Mouse (Mus musculus) ES-E14 (cell line): ENCODE data around the gene Gm42417. TPM values are rescaled to one million over a fixed set of nuclear protein-coding genes. Genes with fewer than 3 reads are reported as not detected.

Source experiments
- DNase-seq: peaks from one replicate; pipeline ENCODE4 v3.0.0-alpha.2; 2013; ENCODE audit warnings: low read depth, low spot score
- H3K27ac ChIP-seq: 2 replicates; pipeline ENCODE4 v1.5.1; 2012; ENCODE audit warnings: low read depth, mild to moderate bottlenecking, low read length, moderate library complexity, mixed read lengths; ENCODE audit not compliant: poor library complexity, insufficient read depth, severe bottlenecking
- H3K36me3 ChIP-seq: 2 replicates; pipeline ENCODE4 v1.6.1; 2012; ENCODE audit warnings: mild to moderate bottlenecking, low read length, moderate library complexity, mixed read lengths; ENCODE audit not compliant: control insufficient read depth, poor library complexity, insufficient read depth, severe bottlenecking
- H3K4me1 ChIP-seq, 2 experiments: fragments of 150-350 bp in 1 of 2; sonication (generic) in 1 of 2; 2 replicates each; pipeline ENCODE4 v1.6.1; 2012; ENCODE audit warnings: low read length in 2 of 2, mild to moderate bottlenecking in 1 of 2, mixed read lengths in 1 of 2; ENCODE audit not compliant: control insufficient read depth in 2 of 2, insufficient read depth in 2 of 2, poor library complexity in 1 of 2
- H3K4me3 ChIP-seq, 2 experiments: fragments of 150-350 bp in 1 of 2; sonication (generic) in 1 of 2; 2 replicates each; pipeline ENCODE4 v1.5.1; 2012; ENCODE audit warnings: low read length in 2 of 2, low read depth in 1 of 2, mild to moderate bottlenecking in 1 of 2, mixed read lengths in 1 of 2; ENCODE audit not compliant: insufficient read depth in 1 of 2, poor library complexity in 1 of 2, severe bottlenecking in 1 of 2
- H3K9ac ChIP-seq: 2 replicates; pipeline ENCODE4 v1.6.1; 2012; ENCODE audit warnings: low read depth, mild to moderate bottlenecking, low read length, mixed read lengths; ENCODE audit not compliant: poor library complexity, insufficient read depth, severe bottlenecking
- H3K9me3 ChIP-seq: fragments of 150-350 bp; sonication (generic); 2 replicates; pipeline ENCODE4 v1.6.1; 2012; ENCODE audit warnings: low read depth, mild to moderate bottlenecking, low read length; ENCODE audit not compliant: control insufficient read depth, insufficient read depth
- CHD2 ChIP-seq: IDR thresholded peaks from 2 replicates; pipeline ENCODE4 v1.6.1; 2014; ENCODE audit warnings: mild to moderate bottlenecking, low read depth, low read length, inconsistent platforms
- HCFC1 ChIP-seq: IDR thresholded peaks from 2 replicates; pipeline ENCODE4 v1.6.1; 2012; ENCODE audit warnings: low read length, inconsistent platforms, borderline replicate concordance; ENCODE audit not compliant: insufficient read depth
- MAFK ChIP-seq: IDR thresholded peaks from 2 replicates; pipeline ENCODE4 v1.6.1; 2014; ENCODE audit warnings: mild to moderate bottlenecking, low read depth, low read length, inconsistent platforms; ENCODE audit not compliant: insufficient read depth
- ZC3H11A ChIP-seq: IDR thresholded peaks from 2 replicates; pipeline ENCODE4 v1.6.1; 2012; ENCODE audit warnings: low read depth, mild to moderate bottlenecking, inconsistent platforms, low read length, borderline replicate concordance
- ZNF384 ChIP-seq: IDR thresholded peaks from 2 replicates; pipeline ENCODE4 v1.6.1; 2012; ENCODE audit warnings: low read depth, low read length, inconsistent platforms
- in situ Hi-C, 2 experiments: fragments of 600-800 bp; cut with MboI; formaldehyde crosslinking; loops; one replicate each; pipeline ENCODE4 v1.15.1; 2025; ENCODE audit warnings: low sequenced_read_pairs in 2 of 2, inconsistent platforms in 1 of 2; ENCODE audit not compliant: unreplicated experiment in 2 of 2
- total RNA-seq: library from RNA; depleted of rRNA; stranded (reverse); fragments of 300-350 nt; gene quantifications from 2 replicates; pipeline ENCODE4 v1.2.3, GENCODE M21; 2012

Gm42417 gene
- total RNA-seq, 1 experiment: not detected

- H3K27ac ChIP-seq: no peak overlapping the region
- H3K4me1 ChIP-seq: peaks cover 2 to 7% of the 10 kb centered on the region in 2 experiments; a peak in 1 of 4 replicates
- TF ChIP-seq MAFK (no peak), HCFC1 (no peak), ZC3H11A (no peak), CHD2 (no peak), ZNF384 (0 out of 2 replicates have a peak, but pooled peaks have one; percentile 18)
- H3K9me3 ChIP-seq: no peaks in the 10 kb centered on the region
- peaks cover 26% of the 10 kb centered on the region; the same call in 1 of the 2 replicates for H3K36me3 ChIP-seq
- in situ Hi-C loops: loop anchor here in 1 of 2 experiments (5.0 kb wide), 1 partner anchor 76 kb away; no protein-coding TSS in a partner anchor
- DNase-seq: no peak
- H3K9ac ChIP-seq: peak overlapping the region; percentile 83; the same call in 1 of the 2 replicates
- peak overlapping the region; percentile 77 to 87 for H3K4me3 ChIP-seq
Measured at GRCm38 (mm10) chr1:36545845-36546600, 6.8 kb upstream of the Gm42417 start.

- in situ Hi-C loops: loop anchor here in 1 of 2 experiments (5.0 kb wide), 1 partner anchor 77 kb away; no protein-coding TSS in a partner anchor
- no peak for TF ChIP-seq HCFC1
- no peak for TF ChIP-seq ZC3H11A
- no peak for TF ChIP-seq CHD2
- no peak for TF ChIP-seq ZNF384
- TF ChIP-seq MAFK: no peak
- Histone ChIP-seq H3K9me3 (no peaks in the 10 kb centered on the region), H3K36me3 (peaks cover 26% of the 10 kb centered on the region; the same call in 1 of the 2 replicates), H3K4me1 (peaks cover 2 to 7% of the 10 kb centered on the region in 2 experiments; a peak in 1 of 4 replicates), H3K9ac (no peak overlapping the region), H3K27ac (no peak overlapping the region), H3K4me3 (no peak overlapping the region)
- DNase-seq: no peak
Measured at GRCm38 (mm10) chr1:36545382-36545781, 6.2 kb upstream of the Gm42417 start.

- no peak overlapping the region for H3K4me3 ChIP-seq
- peaks cover 16% of the 10 kb centered on the region; the same call in 1 of the 2 replicates for H3K36me3 ChIP-seq
- no peak for DNase-seq
- TF ChIP-seq ZC3H11A (no peak), MAFK (no peak), CHD2 (no peak), ZNF384 (no peak), HCFC1 (no peak)
- no peaks in the 10 kb centered on the region for H3K9me3 ChIP-seq
- in situ Hi-C loops: no loop called here
- no peak overlapping the region for H3K9ac ChIP-seq
- no peak overlapping the region for H3K27ac ChIP-seq
- peaks cover 2 to 6% of the 10 kb centered on the region in 2 experiments; a peak in 1 of 4 replicates for H3K4me1 ChIP-seq
Measured at GRCm38 (mm10) chr1:36542925-36543324, 3.7 kb upstream of the Gm42417 start.

- Histone ChIP-seq H3K4me3 (no peak overlapping the region), H3K27ac (no peak overlapping the region), H3K9ac (no peak overlapping the region), H3K36me3 (peaks cover 16% of the 10 kb centered on the region; the same call in 1 of the 2 replicates), H3K4me1 (peaks cover 2% of the 10 kb centered on the region in 2 experiments; a peak in 1 of 4 replicates), H3K9me3 (no peaks in the 10 kb centered on the region)
- no peak for DNase-seq
- in situ Hi-C loops: no loop called here
- TF ChIP-seq ZC3H11A: no peak
- no peak for TF ChIP-seq HCFC1
Measured at GRCm38 (mm10) chr1:36541844-36542243, 2.6 kb upstream of the Gm42417 start.
